Mouse (Mus musculus): ENCODE data around the gene Txnrd2.

DNA sequence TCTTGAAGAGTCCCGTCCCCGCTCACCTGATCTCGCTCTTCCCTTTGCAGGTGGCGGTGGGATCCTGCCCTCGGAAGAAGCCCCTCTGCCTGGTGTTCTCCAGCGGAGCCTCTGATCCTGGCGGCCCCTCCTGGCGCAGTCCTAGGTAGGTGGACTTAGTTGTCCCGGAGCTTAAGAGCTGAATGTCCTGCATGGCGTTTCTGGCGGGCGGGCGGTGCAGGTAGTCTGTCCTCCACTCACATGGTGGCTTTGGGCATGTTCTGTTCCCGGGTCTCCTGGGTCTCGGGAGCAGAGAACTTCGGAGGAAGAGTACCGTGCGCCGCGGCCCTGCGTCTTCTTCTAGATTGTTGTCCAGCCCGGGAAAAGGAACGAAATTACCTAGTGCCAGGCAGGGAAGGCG lies 72.8 kb downstream of the Txnrd2 start:
- TF ChIP-seq CTCF (IDR thresholded peaks at IDR 0.05; ENCODE audit: insufficient read depth, low read length): no peak
- TF ChIP-seq POLR2A (IDR thresholded peaks at IDR 0.05; ENCODE audit: borderline replicate concordance, extremely low read depth, low read depth, low read length): no peak

All from lung, adult 2 months (tissue).